9 mouse cellular contexts compared by ENCODE assay signal in genomic region chr2:180359062-180359461, GRCm38 (mm10). TPM values are rescaled to one million over a fixed set of nuclear protein-coding genes. Genes with fewer than 3 reads are reported as not detected.
DNase-seq lines count a peak whose midpoint lies in the region; ATAC-seq and TF ChIP-seq lines count a peak whose summit lies in the region.
"Had no signal": no experiment of that assay in that cellular context is flagged by ENCODE, and none has a peak within 500 bp of the region (broad histone marks: within the 10 kb centered on the region; RNA-seq: fewer than 3 reads in every experiment).

No protein-coding gene starts in this region.

- H3K4me2 ChIP-seq in kidney, postnatal 0 days (ENCODE audit: low read length): no peak overlapping the region
- no peak overlapping the region for H3K4me2 ChIP-seq in heart, postnatal 0 days (ENCODE audit: low read depth, low read length)
- H3K4me2 ChIP-seq: lung, embryonic 15.5 days had no signal

- no peaks in the 10 kb centered on the region for H3K4me1 ChIP-seq in kidney, postnatal 0 days (replicated peaks; ENCODE audit: insufficient read depth, low read length)
- H3K4me1 ChIP-seq in heart, postnatal 0 days (ENCODE audit: control insufficient read depth, insufficient read depth): peaks cover 21% of the 10 kb centered on the region
- H3K4me1 ChIP-seq: lung, embryonic 15.5 days had no signal

- POLR2A ChIA-PET in Patski (lab: Charles Lee): no interaction called here

- H3K36me3 ChIP-seq in kidney, postnatal 0 days (ENCODE audit: insufficient read depth, low read length): no peaks in the 10 kb centered on the region
- no peaks in the 10 kb centered on the region for H3K36me3 ChIP-seq in C2C12 (ENCODE audit: control insufficient read depth, insufficient read depth)
- no peaks in the 10 kb centered on the region for H3K36me3 ChIP-seq in heart, postnatal 0 days (replicated peaks; ENCODE audit: control insufficient read depth, insufficient read depth, low read length)
- H3K36me3 ChIP-seq: lung, embryonic 15.5 days had no signal

- peak; percentile 49 for DNase-seq in kidney, postnatal 0 days (ENCODE audit: low spot score)
- no peak for DNase-seq in kidney, adult 8-10 months
- no peak for DNase-seq in Patski (ENCODE audit: low read depth, low spot score)
- peak; percentile 83 for DNase-seq in heart, postnatal 0 days (ENCODE audit: low spot score)
- no peak for DNase-seq in lung, adult 18-20 months

- WGBS in kidney, postnatal 0 days: 13% methylated on average over 4 of the region's 4 CpGs
- 4% methylated on average over 4 of the region's 4 CpGs for WGBS in heart, postnatal 0 days

- no peak for ATAC-seq in kidney, postnatal 0 days (replicated peaks; ENCODE audit: low FRiP score, low read depth)
- ATAC-seq in Patski: peak; percentile 51
- ATAC-seq in heart, postnatal 0 days (ENCODE audit: insufficient read depth, low read depth): peak; percentile 85
- ATAC-seq in erythroblast, adult 5-6 weeks (replicated peaks; ENCODE audit: low FRiP score, poor library complexity, severe bottlenecking): no peak
- ATAC-seq: activated CD4-positive, CD25-positive, alpha-beta regulatory T cell, adult 4 months had no signal

- H3ac ChIP-seq in C2C12 (ENCODE audit: control insufficient read depth, insufficient read length, low read depth): no peak overlapping the region

- H3K9ac ChIP-seq in kidney, postnatal 0 days (ENCODE audit: low read depth, low read length): no peak overlapping the region
- H3K9ac ChIP-seq in heart, postnatal 0 days (replicated peaks; ENCODE audit: low read depth, low read length): no peak overlapping the region
- H3K9ac ChIP-seq: lung, embryonic 15.5 days had no signal

- no peaks in the 10 kb centered on the region for H3K79me2 ChIP-seq in C2C12 (ENCODE audit: control insufficient read depth, insufficient read depth)

- no peak overlapping the region for H3K4me3 ChIP-seq in kidney, postnatal 0 days (replicated peaks; ENCODE audit: low read depth, low read length)
- no peak overlapping the region for H3K4me3 ChIP-seq in C2C12 (ENCODE audit: insufficient read depth, poor library complexity, severe bottlenecking)
- H3K4me3 ChIP-seq in heart, postnatal 0 days (ENCODE audit: low read depth, low read length): no peak overlapping the region
- H3K4me3 ChIP-seq: lung, embryonic 15.5 days had no signal

- no peak overlapping the region for H3K27ac ChIP-seq in kidney, postnatal 0 days
- H3K27ac ChIP-seq in heart, postnatal 0 days (ENCODE audit: low read depth): no peak overlapping the region
- H3K27ac ChIP-seq: lung, embryonic 15.5 days had no signal

- TF ChIP-seq CTCF in kidney, postnatal 0 days (IDR thresholded peaks at IDR 0.05; ENCODE audit: low read depth): peak; percentile 64
- peak; percentile 10 for TF ChIP-seq CTCF in C2C12 (IDR thresholded peaks at IDR 0.05; ENCODE audit: control insufficient read depth, insufficient read depth, insufficient read length)
- no peak for TF ChIP-seq CTCF in Patski (IDR thresholded peaks at IDR 0.05)
- TF ChIP-seq CTCF in heart, postnatal 0 days (IDR thresholded peaks at IDR 0.05; ENCODE audit: low read depth): peak; percentile 84

- no peaks in the 10 kb centered on the region for H3K27me3 ChIP-seq in kidney, postnatal 0 days (ENCODE audit: insufficient read depth, low read length)
- H3K27me3 ChIP-seq in C2C12 (ENCODE audit: control insufficient read depth, insufficient read depth, insufficient read length) (peaks cover 87% of the 10 kb centered on the region), Patski (no peaks in the 10 kb centered on the region)
- H3K27me3 ChIP-seq in heart, postnatal 0 days (ENCODE audit: control insufficient read depth, insufficient read depth, low read length): peaks cover 6% of the 10 kb centered on the region

- CTCF ChIA-PET in Patski (lab: Charles Lee): interaction anchor here (0.7 to 9.7 kb wide), 12 partner anchors 8 to 210 kb away, joined by 3 to 84 read pairs (median 4); partner anchors contain the start of gene Slco4a1

- in situ Hi-C loops in Patski (cut with MboI; ENCODE audit: low pct_unique_long_range_greater_than_20kb): no loop called here

- H3K79me3 ChIP-seq in C2C12 (ENCODE audit: low read depth): no peaks in the 10 kb centered on the region

- TF ChIP-seq EP300 in heart, postnatal 0 days (IDR thresholded peaks at IDR 0.05; ENCODE audit: low read depth): no peak

- H3K9me3 ChIP-seq in kidney, postnatal 0 days (replicated peaks; ENCODE audit: low read length): no peaks in the 10 kb centered on the region
- no peaks in the 10 kb centered on the region for H3K9me3 ChIP-seq in heart, postnatal 0 days (replicated peaks; ENCODE audit: control insufficient read depth, low read length)
- H3K9me3 ChIP-seq: lung, embryonic 15.5 days had no signal

TF ChIP-seq in C2C12, 6 proteins besides CTCF, POLR2A, EP300 and RAD21:
- TF ChIP-seq MAX (IDR thresholded peaks at IDR 0.05) (no peak), CEBPB (IDR thresholded peaks at IDR 0.05; ENCODE audit: low read depth) (no peak), USF1 (IDR thresholded peaks at IDR 0.05; ENCODE audit: low read depth) (no peak), FOSL1 (IDR thresholded peaks at IDR 0.05; ENCODE audit: insufficient read depth, low read length, poor library complexity, severe bottlenecking) (no peak), MYOG (IDR thresholded peaks at IDR 0.05; ENCODE audit: control insufficient read depth, extremely low read depth, insufficient read length) (no peak), MYOD1 (IDR thresholded peaks at IDR 0.05; ENCODE audit: control insufficient read depth, insufficient read length, low read depth) (no peak)

RNA-seq across cellular contexts. Expression of gene Gata5, which starts 24.6 kb away (rescaled TPM):
- 1.9 TPM in 2 replicates for polyA plus RNA-seq in kidney, postnatal 0 days (2015; fragmentation: Nextera tagmentation; extraction: Ambion mirVana)
- polyA plus RNA-seq in C2C12 (2012; fragmentation: generic; extraction: Trizol) (not detected), Patski (2021) (not detected)
- 2.7 and 5.7 TPM in 2 replicates for total RNA-seq in heart, postnatal 0 days (2014; rRNA removed; ENCODE audit: low replicate concordance)
- 1.2 and 1.8 TPM in 2 replicates for polyA plus RNA-seq in heart, postnatal 0 days (2015; fragmentation: Nextera tagmentation; extraction: Ambion mirVana)
- not detected in 2 replicates for total RNA-seq in erythroblast, adult 5-6 weeks (2015; ENCODE audit: low replicate concordance)
- total RNA-seq in erythroblast, adult 5-6 weeks (2017; ENCODE audit: low replicate concordance): not detected in 2 replicates
- polyA plus RNA-seq: activated CD4-positive, CD25-positive, alpha-beta regulatory T cell, adult 4 months had no signal

Comparison
In these comparisons a context has a peak if more than half of its experiments do, and no peak if none do; other contexts are left out.
1. DNase-seq: peak in kidney, postnatal 0 days (single experiment) and heart, postnatal 0 days (single experiment); none in kidney, adult 8-10 months (0 of 2), Patski (single experiment) and lung, adult 18-20 months (0 of 2).
2. ATAC-seq: peak in Patski (single experiment) and heart, postnatal 0 days (single experiment); none in kidney, postnatal 0 days (single experiment) and erythroblast, adult 5-6 weeks (single experiment).